Mouse (Mus musculus): Measurements from ENCODE around the gene Itgb1bp1.

- no peak for TF ChIP-seq CTCF (IDR thresholded peaks at IDR 0.05; ENCODE audit: low read depth)
- no peak for TF ChIP-seq EP300 (IDR thresholded peaks at IDR 0.05; ENCODE audit: low read depth)
These were observed 94.5 kb downstream of the Itgb1bp1 start for GRCm38 (mm10) chr12:21191546-21191945.

All from heart, postnatal 0 days (tissue).